Mouse (Mus musculus) E14TG2a.4 (cell line): ENCODE results near the gene Glyatl3.
A peak's percentile ranks its signal among the peaks of the same experiment; 100 is the strongest.

ENCODE experiments used
- H3K27me3 ChIP-seq: 2 replicates; pipeline ENCODE4 v1.6.1; 2014; ENCODE audit warnings: low read length, control low read depth; ENCODE audit not compliant: insufficient read depth
- H3K36me3 ChIP-seq: 2 replicates; pipeline ENCODE4 v1.6.1; 2014; ENCODE audit warnings: low read length, control low read depth; ENCODE audit not compliant: insufficient read depth
- H3K4me1 ChIP-seq: replicated peaks from 2 replicates; pipeline ENCODE4 v1.6.1; 2014; ENCODE audit warnings: low read depth, low read length, control low read depth
- H3K4me3 ChIP-seq: replicated peaks from 2 replicates; pipeline ENCODE4 v1.5.1; 2014; ENCODE audit warnings: mild to moderate bottlenecking, low read length
- H3K9me3 ChIP-seq: 2 replicates; pipeline ENCODE4 v1.6.1; 2014; ENCODE audit warnings: low read length, control low read depth
- CTCF ChIP-seq: conservative IDR thresholded peaks from 2 replicates; pipeline ENCODE4 v1.5.1; 2014; ENCODE audit warnings: low read length
- NANOG ChIP-seq: IDR thresholded peaks from 2 replicates; pipeline ENCODE4 v1.6.1; 2014; ENCODE audit warnings: borderline replicate concordance, low read length, mixed read lengths
- POU5F1 ChIP-seq: IDR thresholded peaks from 2 replicates; pipeline ENCODE4 v1.6.1; 2014; ENCODE audit warnings: low read length, borderline replicate concordance

Gene Glyatl3

DNA sequence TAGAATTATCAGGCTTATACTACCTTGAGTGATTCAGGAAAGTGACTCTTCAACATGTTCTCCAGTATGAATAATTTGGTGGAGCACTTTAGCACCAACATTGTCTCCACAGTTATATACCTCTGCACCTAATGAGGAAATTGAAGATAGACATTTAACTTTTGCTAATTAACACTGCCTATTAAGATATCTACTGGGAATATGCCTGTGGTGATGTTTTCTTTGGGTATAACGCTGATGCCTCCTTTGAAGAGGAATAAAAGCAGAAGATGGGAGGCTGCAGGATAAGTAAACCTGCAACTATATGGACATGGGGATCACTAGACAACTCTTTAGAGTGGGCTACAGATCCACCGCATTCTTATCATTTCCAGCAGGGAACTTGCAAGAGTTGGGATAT lies at the start of gene Glyatl3:
TSS of gene Glyatl3 (minus strand) at position 101 of the 400 bp plus-strand sequence.
- H3K27me3 ChIP-seq: no peaks in the 10 kb centered on the region
- no peak within 1 kb of the TSS for H3K4me3 ChIP-seq
- H3K4me1 ChIP-seq: no peaks in the 10 kb centered on the region
- H3K36me3 ChIP-seq: no peaks in the 10 kb centered on the region
- no peaks in the 10 kb centered on the region; the same call in 1 of the 2 replicates for H3K9me3 ChIP-seq
- TF ChIP-seq NANOG (no peak), CTCF (no peak), POU5F1 (no peak)

GRCm38 (mm10) chr17:40948518-40948917 lies 34.4 kb upstream of the Glyatl3 start:
- H3K9me3 ChIP-seq: no peaks in the 10 kb centered on the region
- no peak overlapping the region for H3K4me3 ChIP-seq
- no peaks in the 10 kb centered on the region for H3K4me1 ChIP-seq
- H3K27me3 ChIP-seq: no peaks in the 10 kb centered on the region
- TF ChIP-seq NANOG (no peak), CTCF (no peak), POU5F1 (no peak)
- peaks cover 28% of the 10 kb centered on the region for H3K36me3 ChIP-seq

- H3K4me3 ChIP-seq: peak within 1 kb of the TSS; percentile 90
- H3K4me1 ChIP-seq: peaks cover 9% of the 10 kb centered on the region
- H3K36me3 ChIP-seq: peaks cover 53% of the 10 kb centered on the region
- H3K27me3 ChIP-seq: no peaks in the 10 kb centered on the region
- H3K9me3 ChIP-seq: no peaks in the 10 kb centered on the region
- TF ChIP-seq NANOG: no peak
- no peak for TF ChIP-seq POU5F1
- no peak for TF ChIP-seq CTCF
Observed at GRCm38 (mm10) chr17:40934420-40935231, 20.5 kb upstream of the Glyatl3 start, which contains the start of the genes Mut and Cenpq. Gene Mut (plus strand): TSS chr17:40934685. Gene Cenpq (minus strand): TSS chr17:40935047.

DNA sequence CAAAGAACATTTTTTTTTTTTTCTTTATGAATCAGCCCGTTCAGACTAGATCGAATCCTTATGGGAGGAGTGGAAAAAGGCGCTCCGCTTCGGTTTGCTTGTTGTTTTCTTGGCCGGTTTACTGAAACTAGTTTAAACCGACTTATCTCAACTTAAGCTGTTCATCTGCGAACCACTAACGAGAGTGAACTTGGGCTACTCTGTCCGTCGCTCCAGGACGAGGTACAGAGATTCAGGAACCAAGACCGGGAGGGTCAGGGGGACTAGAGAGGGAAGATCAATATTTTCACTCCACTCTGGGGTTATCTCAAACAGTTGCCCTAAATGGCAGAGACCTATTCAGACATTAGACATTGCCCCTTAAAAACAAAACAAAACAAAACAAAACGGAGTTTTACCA lies 19.8 kb upstream of the Glyatl3 start:
- Histone ChIP-seq H3K4me3 (peak overlapping the region; percentile 90), H3K9me3 (peaks cover 4% of the 10 kb centered on the region)

GRCm38 (mm10) chr17:40915499-40915898 lies 1.3 kb upstream of the Glyatl3 start:
- no peak for TF ChIP-seq CTCF
- no peak for TF ChIP-seq POU5F1
- TF ChIP-seq NANOG: no peak
- Histone ChIP-seq H3K9me3 (no peaks in the 10 kb centered on the region; the same call in 1 of the 2 replicates), H3K36me3 (no peaks in the 10 kb centered on the region), H3K4me1 (no peaks in the 10 kb centered on the region), H3K4me3 (no peak overlapping the region), H3K27me3 (no peaks in the 10 kb centered on the region)

More for the DNA sequence above, 19.8 kb upstream of the Glyatl3 start:
- Histone ChIP-seq H3K27me3 (no peaks in the 10 kb centered on the region), H3K4me1 (peaks cover 9% of the 10 kb centered on the region), H3K36me3 (peaks cover 51% of the 10 kb centered on the region)
- TF ChIP-seq NANOG (no peak), POU5F1 (no peak), CTCF (no peak)

- TF ChIP-seq NANOG (no peak), CTCF (no peak), POU5F1 (no peak)
- Histone ChIP-seq H3K27me3 (no peaks in the 10 kb centered on the region), H3K4me1 (peaks cover 31% of the 10 kb centered on the region), H3K4me3 (peak overlapping the region; percentile 63), H3K9me3 (peaks cover 11% of the 10 kb centered on the region), H3K36me3 (no peaks in the 10 kb centered on the region)
Observed at GRCm38 (mm10) chr17:40904721-40905154, 9.4 kb downstream of the Glyatl3 start.

DNA sequence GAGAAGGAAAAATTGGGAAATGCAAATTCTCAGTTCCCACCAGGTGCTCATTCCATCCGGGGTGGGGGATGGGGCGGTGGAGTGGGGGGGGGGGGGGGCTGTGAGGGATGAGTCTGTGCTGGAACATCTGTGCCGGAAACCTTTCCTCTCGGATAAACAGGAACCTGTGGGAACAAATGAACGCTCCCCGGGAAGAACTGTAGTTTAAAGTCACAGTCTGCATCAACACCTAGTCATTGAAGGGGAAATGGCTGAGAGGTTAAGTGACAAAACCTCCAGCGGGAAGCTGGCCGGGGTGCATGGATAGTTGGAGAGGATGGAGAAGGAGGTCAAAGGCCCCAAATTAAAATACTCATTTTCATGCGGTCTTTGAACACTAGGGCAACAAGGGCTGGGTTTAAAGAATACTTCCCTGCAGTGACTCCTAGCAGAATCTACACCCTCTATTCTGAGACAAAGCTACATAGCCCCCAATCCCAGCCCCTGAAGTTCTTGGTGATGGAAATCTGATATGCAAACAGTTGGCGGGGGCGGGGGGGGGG lies 10.0 kb downstream of the Glyatl3 start:
- no peak overlapping the region for H3K4me3 ChIP-seq
- peaks cover 37% of the 10 kb centered on the region for H3K4me1 ChIP-seq
- peaks cover 11% of the 10 kb centered on the region for H3K9me3 ChIP-seq
- no peak; the same call in 1 of the 2 replicates for TF ChIP-seq NANOG
- no peak for TF ChIP-seq CTCF
- TF ChIP-seq POU5F1: no peak
- no peaks in the 10 kb centered on the region for H3K36me3 ChIP-seq
- H3K27me3 ChIP-seq: no peaks in the 10 kb centered on the region

- H3K36me3 ChIP-seq: no peaks in the 10 kb centered on the region
- no peaks in the 10 kb centered on the region for H3K27me3 ChIP-seq
- H3K9me3 ChIP-seq: peaks cover 11% of the 10 kb centered on the region
- peaks cover 40% of the 10 kb centered on the region for H3K4me1 ChIP-seq
- no peak overlapping the region for H3K4me3 ChIP-seq
- no peak for TF ChIP-seq CTCF
- TF ChIP-seq POU5F1: no peak
- no peak for TF ChIP-seq NANOG
Observed at GRCm38 (mm10) chr17:40903345-40903744, 10.8 kb downstream of the Glyatl3 start.
